Mouse (Mus musculus) kidney, postnatal 0 days (tissue): ENCODE data around the gene Abcd2. TPM values are rescaled to one million over a fixed set of nuclear protein-coding genes. Genes with fewer than 3 reads are reported as not detected.
A peak's percentile ranks its signal among the peaks of the same experiment; 100 is the strongest.

ENCODE experiments used
- ATAC-seq: fragments of 200-750 bp; cut with Nextera tagmentation; replicated peaks from 2 replicates; pipeline ENCODE4 v1.8.0; 2017; ENCODE audit warnings: low read depth, moderate number of reproducible peaks, moderate TSS enrichment, moderate library complexity; ENCODE audit not compliant: low FRiP score
- DNase-seq: peaks from one replicate; pipeline ENCODE4 v3.0.0-alpha.2; 2016; ENCODE audit warnings: low spot score
- H3K27ac ChIP-seq: fragments of 300-500 bp; sonication (generic); 2 replicates; pipeline ENCODE4 v1.5.1; 2014; ENCODE audit warnings: mild to moderate bottlenecking
- H3K27me3 ChIP-seq: fragments of 300-500 bp; sonication (generic); 2 replicates; pipeline ENCODE4 v1.6.1; 2014; ENCODE audit warnings: low read length, mixed read lengths; ENCODE audit not compliant: insufficient read depth
- H3K36me3 ChIP-seq: fragments of 300-500 bp; sonication (generic); 2 replicates; pipeline ENCODE4 v1.6.1; 2014; ENCODE audit warnings: low read length, mixed read lengths; ENCODE audit not compliant: insufficient read depth
- H3K4me1 ChIP-seq: fragments of 300-500 bp; sonication (generic); replicated peaks from 2 replicates; pipeline ENCODE4 v1.6.1; 2014; ENCODE audit warnings: antibody characterized with exemption, low read length, mixed read lengths; ENCODE audit not compliant: insufficient read depth
- H3K4me2 ChIP-seq: fragments of 300-500 bp; sonication (generic); 2 replicates; pipeline ENCODE4 v1.6.1; 2014; ENCODE audit warnings: mild to moderate bottlenecking, low read length, moderate library complexity, mixed read lengths
- H3K4me3 ChIP-seq: fragments of 300-500 bp; sonication (generic); replicated peaks from 2 replicates; pipeline ENCODE4 v1.5.1; 2014; ENCODE audit warnings: low read depth, low read length
- H3K9ac ChIP-seq: fragments of 300-500 bp; sonication (generic); 2 replicates; pipeline ENCODE4 v1.6.1; 2014; ENCODE audit warnings: low read depth, low read length
- H3K9me3 ChIP-seq: fragments of 300-500 bp; sonication (generic); replicated peaks from 2 replicates; pipeline ENCODE4 v1.6.1; 2016; ENCODE audit warnings: low read length, inconsistent platforms, mixed read lengths
- CTCF ChIP-seq: IDR thresholded peaks from 2 replicates; pipeline ENCODE4 v1.5.1; 2016; ENCODE audit warnings: antibody characterized with exemption, low read depth, mild to moderate bottlenecking, moderate library complexity
- WGBS: fragments of 180-500 bp; shearing (Covaris S2); extraction: QIAGEN DNeasy Blood & Tissue Kit; methylation state at CpG from one replicate; pipeline ENCODE4 v1.1.7; 2014; 5-methylcytosine and 5-hydroxymethylcytosine counted together
- polyA plus RNA-seq: library from polyadenylated mRNA; unstranded; fragments of >200 nt; fragmentation: Nextera tagmentation; extraction: Ambion mirVana; gene quantifications from 2 replicates; pipeline ENCODE4 v1.2.1, GENCODE M21; 2015

Gene Abcd2
- polyA plus RNA-seq, 1 experiment from 2014 or later = 2.1 TPM

DNA sequence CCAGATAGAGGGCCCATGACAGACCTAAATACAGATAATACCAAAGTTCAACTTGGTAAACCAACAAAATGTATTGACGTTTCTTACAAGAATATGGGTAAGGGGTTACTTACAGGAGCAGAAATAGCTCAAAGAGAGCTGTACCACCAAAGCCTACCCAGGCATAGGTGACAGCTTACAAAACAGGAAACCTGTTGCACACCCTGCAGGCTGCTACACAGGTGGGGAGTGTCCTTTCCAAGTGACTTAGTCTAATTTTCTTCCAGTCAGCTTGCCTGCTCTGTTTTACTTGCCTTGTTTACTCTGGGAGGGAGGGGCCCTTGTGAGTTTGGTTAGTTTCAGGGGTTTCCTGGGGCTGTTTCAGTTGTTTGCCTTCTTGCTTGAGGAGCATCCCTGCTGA is 9.2 kb upstream of the Abcd2 start:
- H3K4me1 ChIP-seq = no peaks in the 10 kb centered on the region
- DNase-seq (no peak), ATAC-seq (no peak)
- H3K9me3 ChIP-seq = no peaks in the 10 kb centered on the region
- H3K36me3 ChIP-seq = no peaks in the 10 kb centered on the region
- WGBS = 94% methylated on average over 1 of the region's 1 CpGs
- no peak overlapping the region for H3K4me2 ChIP-seq
- no peak for TF ChIP-seq CTCF
- no peaks in the 10 kb centered on the region for H3K27me3 ChIP-seq
- H3K27ac ChIP-seq = no peak overlapping the region
- no peak overlapping the region for H3K9ac ChIP-seq
- no peak overlapping the region for H3K4me3 ChIP-seq

DNA sequence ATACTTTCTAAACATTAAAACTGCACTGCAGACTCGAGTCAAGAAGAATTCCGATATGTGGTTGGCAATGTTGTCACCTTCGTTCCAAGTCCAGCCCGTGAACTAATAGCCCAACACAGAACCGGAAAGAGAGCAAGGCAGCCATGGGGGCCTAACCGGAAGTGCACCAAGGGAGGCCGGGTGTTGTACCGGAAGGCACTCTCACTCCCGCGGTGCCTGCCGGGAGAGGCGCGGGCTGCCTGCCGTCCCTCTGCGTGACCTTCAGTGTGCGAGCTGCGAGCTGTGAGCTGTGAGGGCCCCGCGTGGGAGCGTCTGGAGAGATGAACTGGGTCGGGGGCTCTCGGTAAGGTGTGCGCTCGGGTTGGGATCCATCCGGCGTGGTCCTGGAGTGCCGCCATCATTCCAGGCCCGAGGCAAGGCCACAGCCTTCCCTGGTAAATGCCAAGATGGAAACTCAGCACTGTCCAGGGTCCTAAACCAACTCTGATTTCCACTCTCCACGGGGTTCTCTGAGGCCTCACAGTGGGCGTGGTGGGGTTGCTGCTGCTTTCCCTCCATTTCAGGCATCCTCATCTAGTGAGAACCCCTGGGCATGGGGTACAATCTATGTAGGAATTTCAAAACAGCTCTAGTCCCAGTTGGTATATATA is 7.8 kb upstream of the Abcd2 start, which contains the start of gene CN725425:
TSS of gene CN725425 (plus strand) at position 239 of the 650 bp plus-strand sequence.
- H3K27ac ChIP-seq = no peak within 1 kb of the TSS

DNA sequence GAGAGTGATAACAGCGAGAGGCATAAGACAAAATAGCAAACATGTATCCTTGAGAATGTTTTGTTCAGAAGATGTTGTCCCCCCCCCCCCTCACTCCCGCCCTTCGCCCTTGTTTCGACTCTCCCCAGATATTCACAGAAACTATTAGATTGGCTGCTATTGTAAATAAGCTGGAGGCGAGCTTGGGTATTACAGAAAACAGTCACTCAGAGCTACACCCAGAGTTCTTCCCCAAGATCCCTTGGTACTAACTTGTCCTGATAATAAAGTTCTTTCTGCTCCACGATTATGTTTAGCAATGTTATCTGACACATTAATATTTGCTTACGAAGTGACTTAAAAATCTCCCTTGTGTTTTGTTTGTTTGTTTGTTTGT is 612 bp upstream of the Abcd2 start:
- 11% methylated on average over 7 of the region's 7 CpGs for WGBS

More for the DNA sequence above, 7.8 kb upstream of the Abcd2 start, which contains the start of gene CN725425:
- Histone ChIP-seq H3K4me1 (no peaks in the 10 kb centered on the region), H3K27me3 (no peaks in the 10 kb centered on the region), H3K36me3 (no peaks in the 10 kb centered on the region), H3K4me2 (no peak within 1 kb of the TSS), H3K9me3 (no peaks in the 10 kb centered on the region), H3K4me3 (no peak within 1 kb of the TSS), H3K9ac (no peak within 1 kb of the TSS)
- DNase-seq = no peak
- no peak for TF ChIP-seq CTCF
- ATAC-seq = no peak
- WGBS = 93% methylated on average over 30 of the region's 30 CpGs

DNA sequence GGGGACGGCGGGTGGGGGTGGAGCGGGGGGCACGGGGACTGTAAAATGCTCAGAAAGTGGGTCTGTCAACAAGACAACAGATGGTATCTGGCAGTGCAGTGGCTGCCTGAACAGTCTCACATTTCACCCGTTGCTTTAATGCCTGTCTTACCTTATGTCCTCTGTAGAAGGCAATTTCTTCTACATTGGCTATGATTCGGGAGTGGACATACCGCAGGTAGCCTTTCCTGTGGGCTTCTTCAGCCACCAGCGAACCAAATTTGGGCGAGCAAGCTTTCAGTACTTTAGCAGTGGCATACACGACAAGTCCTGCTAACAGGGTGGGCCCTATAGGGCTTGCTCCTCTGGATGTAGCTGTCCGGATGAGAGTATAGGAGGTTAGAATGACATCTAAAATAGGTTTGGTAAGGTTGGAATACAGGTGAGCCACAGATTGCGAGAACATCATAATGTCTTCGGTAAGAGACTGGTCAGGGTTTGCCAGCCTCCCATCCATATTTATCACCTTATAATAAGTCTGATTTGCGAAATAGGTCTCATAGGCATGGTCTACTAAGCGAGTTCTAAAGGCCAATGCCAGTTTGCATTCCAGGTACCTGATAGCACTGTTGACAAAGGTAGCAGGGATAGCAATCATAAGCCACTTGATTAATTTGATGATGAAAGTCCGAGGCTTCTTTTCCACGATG is 936 bp downstream of the Abcd2 start:
- Histone ChIP-seq H3K27me3 (no peaks in the 10 kb centered on the region), H3K27ac (no peak overlapping the region), H3K9me3 (no peaks in the 10 kb centered on the region), H3K4me3 (peak overlapping the region; percentile 39), H3K36me3 (no peaks in the 10 kb centered on the region), H3K9ac (0 out of 2 replicates have a peak overlapping the region, but pooled peaks have one; percentile 5), H3K4me1 (no peaks in the 10 kb centered on the region), H3K4me2 (peak overlapping the region; percentile 74)
- no peak for ATAC-seq
- 29% methylated on average over 17 of the region's 17 CpGs for WGBS
- DNase-seq = no peak
- TF ChIP-seq CTCF = no peak

More for the DNA sequence above, 612 bp upstream of the Abcd2 start:
- H3K36me3 ChIP-seq = no peaks in the 10 kb centered on the region
- H3K4me1 ChIP-seq = no peaks in the 10 kb centered on the region
- TF ChIP-seq CTCF = no peak
- H3K27ac ChIP-seq = peak overlapping the region; percentile 85
- H3K4me2 ChIP-seq = peak overlapping the region; percentile 74
- peak overlapping the region; percentile 39 for H3K4me3 ChIP-seq
- peak overlapping the region; percentile 46; the same call in 1 of the 2 replicates for H3K9ac ChIP-seq
- ATAC-seq (peak; percentile 62; the same call in 1 of the 2 replicates), DNase-seq (peak; percentile 69)
- H3K27me3 ChIP-seq = no peaks in the 10 kb centered on the region
- no peaks in the 10 kb centered on the region for H3K9me3 ChIP-seq

DNA sequence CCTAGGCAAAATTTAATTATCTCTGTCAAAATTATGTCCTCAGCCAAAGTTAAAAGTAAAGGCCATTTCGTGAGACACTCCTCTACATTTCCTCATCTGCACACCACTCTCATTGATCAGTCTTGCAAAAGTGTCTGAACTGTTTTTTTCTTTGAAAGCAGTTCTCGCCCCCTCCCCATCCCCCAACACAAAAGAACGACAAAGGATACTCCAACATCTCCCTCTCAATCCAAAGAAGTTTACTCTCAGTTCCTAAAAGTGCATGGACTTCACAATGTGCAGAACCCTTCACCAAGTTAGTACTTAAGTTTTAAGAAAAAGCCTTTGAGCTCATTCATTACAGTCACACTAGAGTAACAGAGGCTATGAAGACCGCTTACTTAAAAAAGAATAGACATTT is 1.6 kb downstream of the Abcd2 start:
- peak overlapping the region; percentile 39 for H3K4me3 ChIP-seq
- no peaks in the 10 kb centered on the region for H3K36me3 ChIP-seq

DNA sequence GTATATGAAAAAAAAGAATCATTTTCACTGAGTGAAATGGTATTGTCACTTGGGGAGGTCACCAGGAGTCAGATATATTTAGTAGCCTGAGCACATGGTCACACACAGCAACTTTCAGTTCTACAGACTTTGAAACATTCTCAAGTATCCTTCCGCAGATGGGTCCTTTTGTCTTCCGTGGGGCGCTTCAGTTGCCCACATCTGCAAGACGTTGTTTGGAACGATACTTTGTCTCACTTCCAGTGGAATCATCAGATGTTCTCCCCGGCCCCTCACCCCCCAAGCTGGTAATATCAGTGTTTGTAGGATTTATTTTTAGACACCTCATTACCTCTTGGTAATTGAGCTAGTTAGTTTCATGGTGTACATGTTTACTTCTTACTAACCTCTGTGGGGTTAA is 5.2 kb downstream of the Abcd2 start:
- Histone ChIP-seq H3K4me3 (no peak overlapping the region), H3K36me3 (no peaks in the 10 kb centered on the region), H3K27me3 (no peaks in the 10 kb centered on the region), H3K9me3 (no peaks in the 10 kb centered on the region), H3K4me1 (no peaks in the 10 kb centered on the region), H3K27ac (no peak overlapping the region), H3K9ac (no peak overlapping the region), H3K4me2 (no peak overlapping the region)
- no peak for TF ChIP-seq CTCF
- 82% methylated on average over 6 of the region's 6 CpGs for WGBS
- ATAC-seq (no peak), DNase-seq (no peak)

More for the DNA sequence above, 1.6 kb downstream of the Abcd2 start:
- Histone ChIP-seq H3K9ac (no peak overlapping the region), H3K27me3 (no peaks in the 10 kb centered on the region), H3K9me3 (no peaks in the 10 kb centered on the region), H3K4me1 (no peaks in the 10 kb centered on the region), H3K27ac (no peak overlapping the region), H3K4me2 (peak overlapping the region; percentile 74)
- DNase-seq (peak; percentile 11), ATAC-seq (no peak)
- 33% methylated on average over 4 of the region's 4 CpGs for WGBS
- no peak for TF ChIP-seq CTCF
